Mouse (Mus musculus) cerebellum, adult 8-10 months (tissue): Measurements from ENCODE around the gene Wrnip1.
A peak's percentile ranks its signal among the peaks of the same experiment; 100 is the strongest.

ENCODE experiments used
- DNase-seq: peaks from one replicate; pipeline ENCODE4 v3.0.0; 2022

Wrnip1 gene

GRCm38 (mm10) chr13:32801693-32802221 is at the start of gene Wrnip1:
Wrnip1 (plus strand) TSS chr13:32802038.
- DNase-seq: peak; percentile 97

GRCm38 (mm10) chr13:32752066-32752657 is 49.7 kb upstream of the Wrnip1 start:
- no peak for DNase-seq

- DNase-seq: no peak
Observed at GRCm38 (mm10) chr13:32759036-32759435, 42.8 kb upstream of the Wrnip1 start.

- no peak for DNase-seq
Observed at GRCm38 (mm10) chr13:32760795-32761194, 41.0 kb upstream of the Wrnip1 start.

- DNase-seq: no peak
Observed at GRCm38 (mm10) chr13:32763141-32763540, 38.7 kb upstream of the Wrnip1 start.

GRCm38 (mm10) chr13:32764448-32764847 is 37.4 kb upstream of the Wrnip1 start:
- no peak for DNase-seq

- peak; percentile 7 for DNase-seq
Observed at GRCm38 (mm10) chr13:32768104-32768503, 33.7 kb upstream of the Wrnip1 start.

- DNase-seq: no peak
Observed at GRCm38 (mm10) chr13:32769960-32770359, 31.9 kb upstream of the Wrnip1 start.

- no peak for DNase-seq
Observed at GRCm38 (mm10) chr13:32775889-32776288, 25.9 kb upstream of the Wrnip1 start.

GRCm38 (mm10) chr13:32776350-32776749 is 25.5 kb upstream of the Wrnip1 start:
- no peak for DNase-seq

GRCm38 (mm10) chr13:32778861-32779260 is 23.0 kb upstream of the Wrnip1 start:
- DNase-seq: no peak

- no peak for DNase-seq
Observed at GRCm38 (mm10) chr13:32783055-32783454, 18.8 kb upstream of the Wrnip1 start.

GRCm38 (mm10) chr13:32783816-32784215 is 18.0 kb upstream of the Wrnip1 start, which contains the start of gene Mylk4:
Mylk4 (minus strand) TSS chr13:32783954.
- DNase-seq: no peak

GRCm38 (mm10) chr13:32787584-32787983 is 14.3 kb upstream of the Wrnip1 start:
- no peak for DNase-seq

- DNase-seq: no peak
Observed at GRCm38 (mm10) chr13:32789781-32790180, 12.1 kb upstream of the Wrnip1 start.

- no peak for DNase-seq
Observed at GRCm38 (mm10) chr13:32794619-32795018, 7.2 kb upstream of the Wrnip1 start.

GRCm38 (mm10) chr13:32795166-32795565 is 6.7 kb upstream of the Wrnip1 start:
- no peak for DNase-seq

GRCm38 (mm10) chr13:32797085-32797484 is 4.8 kb upstream of the Wrnip1 start:
- no peak for DNase-seq

- no peak for DNase-seq
Observed at GRCm38 (mm10) chr13:32799131-32799530, 2.7 kb upstream of the Wrnip1 start.

GRCm38 (mm10) chr13:32800859-32801258 is 979 bp upstream of the Wrnip1 start:
- DNase-seq: no peak

- DNase-seq: peak; percentile 51
Observed at GRCm38 (mm10) chr13:32802259-32803081, 632 bp downstream of the Wrnip1 start, which contains the start of gene D930007J09Rik. D930007J09Rik (minus strand) TSS chr13:32802849.

GRCm38 (mm10) chr13:32803701-32804345 is 2.0 kb downstream of the Wrnip1 start:
- DNase-seq: no peak

- no peak for DNase-seq
Observed at GRCm38 (mm10) chr13:32806820-32807219, 5.0 kb downstream of the Wrnip1 start.
